Mouse (Mus musculus) liver, adult 2 months (tissue): ENCODE measurements at regions not wholly inside any gene's neighbourhood (a gene's known extent, or its start where the extent isn't known, plus 50 kb on each side); places are given as distances from the start of the nearest gene placed in this dataset.

Experiments used
- CTCF ChIP-seq: fragments of 200-500 bp; IDR thresholded peaks from 2 replicates; pipeline ENCODE4 v1.5.1; 2011; ENCODE audit warnings: low read depth, low read length, control low read depth
- POLR2A ChIP-seq: fragments of 200-500 bp; IDR thresholded peaks from 2 replicates; pipeline ENCODE4 v1.6.1; 2011; ENCODE audit warnings: low read length, control low read depth; ENCODE audit not compliant: insufficient read depth; ENCODE audit errors: extremely low read depth

GRCm38 (mm10) chr2:30682146-30682825 lies 87.4 kb downstream of the Cstad start:
- no peak for TF ChIP-seq POLR2A
- no peak for TF ChIP-seq CTCF
